Mouse (Mus musculus) C2C12 (cell line): Measurements from ENCODE around the gene Kifc1. TPM values are rescaled to one million over a fixed set of nuclear protein-coding genes. Genes with fewer than 3 reads are reported as not detected.
"Not testable (repeated sequence)": the region's sequence is repeated elsewhere in the genome, so short reads cannot be mapped to it uniquely, and the experiment has no call there.

ENCODE experiments used
- H3K27me3 ChIP-seq: one replicate; pipeline ENCODE4 v1.6.1; 2011; ENCODE audit not compliant: control insufficient read depth, insufficient read depth, insufficient read length
- H3K36me3 ChIP-seq: one replicate; pipeline ENCODE4 v1.6.1; 2011; ENCODE audit not compliant: control insufficient read depth, insufficient read depth
- H3K4me3 ChIP-seq: one replicate; pipeline ENCODE4 v1.5.1; 2011; ENCODE audit warnings: mild to moderate bottlenecking, control low read depth; ENCODE audit not compliant: poor library complexity, insufficient read depth, severe bottlenecking
- H3K79me2 ChIP-seq: one replicate; pipeline ENCODE4 v1.6.1; 2011; ENCODE audit not compliant: control insufficient read depth, insufficient read depth
- H3K79me3 ChIP-seq: one replicate; pipeline ENCODE4 v1.6.1; 2011; ENCODE audit warnings: low read depth, control low read depth
- H3ac ChIP-seq: one replicate; pipeline ENCODE3; 2011; ENCODE audit warnings: low read depth; ENCODE audit not compliant: control insufficient read depth, insufficient read length
- CEBPB ChIP-seq: IDR thresholded peaks from one replicate; pipeline ENCODE4 v1.6.1; 2011; ENCODE audit warnings: low read depth, mild to moderate bottlenecking, control low read depth, moderate library complexity
- CTCF ChIP-seq: IDR thresholded peaks from one replicate; pipeline ENCODE4 v1.5.1; 2011; ENCODE audit not compliant: control insufficient read depth, insufficient read depth, insufficient read length
- FOSL1 ChIP-seq: IDR thresholded peaks from one replicate; pipeline ENCODE4 v1.8.0; 2011; ENCODE audit warnings: mild to moderate bottlenecking, low read length; ENCODE audit not compliant: poor library complexity, insufficient read depth, severe bottlenecking
- MAX ChIP-seq: IDR thresholded peaks from one replicate; pipeline ENCODE4 v1.6.1; 2011; ENCODE audit warnings: mild to moderate bottlenecking, control low read depth
- MYOD1 ChIP-seq: IDR thresholded peaks from one replicate; pipeline ENCODE4 v1.6.1; 2011; ENCODE audit warnings: low read depth; ENCODE audit not compliant: control insufficient read depth, insufficient read length
- MYOG ChIP-seq: IDR thresholded peaks from one replicate; pipeline ENCODE4 v1.6.1; 2011; ENCODE audit not compliant: control insufficient read depth, insufficient read length; ENCODE audit errors: extremely low read depth
- USF1 ChIP-seq: IDR thresholded peaks from one replicate; pipeline ENCODE4 v1.6.1; 2011; ENCODE audit warnings: low read depth, mild to moderate bottlenecking, control low read depth, moderate library complexity
- polyA plus RNA-seq: library from polyadenylated mRNA; unstranded; fragments of >200 nt; fragmentation: generic; extraction: Trizol; gene quantifications from one replicate; pipeline ENCODE4 v1.2.1, GENCODE M21; 2012; ENCODE audit warnings: missing spikeins

Gene Kifc1
- polyA plus RNA-seq, 1 experiment: 68.6 TPM

GRCm38 (mm10) chr17:33874411-33874810 lies 16.1 kb downstream of the Kifc1 start:
- no peak overlapping the region for H3K4me3 ChIP-seq
- no peak overlapping the region for H3ac ChIP-seq
- no peaks in the 10 kb centered on the region for H3K79me3 ChIP-seq
- TF ChIP-seq FOSL1 (no peak), MAX (no peak), CEBPB (no peak), MYOG (no peak)
- H3K27me3 ChIP-seq: no peaks in the 10 kb centered on the region
- no peaks in the 10 kb centered on the region for H3K79me2 ChIP-seq
- H3K36me3 ChIP-seq: peaks cover 25% of the 10 kb centered on the region

GRCm38 (mm10) chr17:33873537-33873936 lies 16.9 kb downstream of the Kifc1 start, which contains the start of gene Gm7029:
Gene Gm7029 (plus strand): TSS chr17:33873837.
- H3K4me3 ChIP-seq, H3K79me3 ChIP-seq, H3K79me2 ChIP-seq, H3K27me3 ChIP-seq, H3ac ChIP-seq: not testable (repeated sequence)
- peaks cover 22% of the 10 kb centered on the region for H3K36me3 ChIP-seq

GRCm38 (mm10) chr17:33865330-33866030 lies 25.0 kb downstream of the Kifc1 start:
- H3K27me3 ChIP-seq: no peaks in the 10 kb centered on the region
- no peak overlapping the region for H3K4me3 ChIP-seq
- no peaks in the 10 kb centered on the region for H3K36me3 ChIP-seq
- H3ac ChIP-seq: no peak overlapping the region
- no peaks in the 10 kb centered on the region for H3K79me3 ChIP-seq
- H3K79me2 ChIP-seq: no peaks in the 10 kb centered on the region
- TF ChIP-seq MYOG: no peak
- no peak for TF ChIP-seq CEBPB
- no peak for TF ChIP-seq MYOD1
- TF ChIP-seq CTCF: peak; percentile 30
- TF ChIP-seq MAX: no peak
- no peak for TF ChIP-seq FOSL1

- Histone ChIP-seq H3K36me3 (no peaks in the 10 kb centered on the region), H3K79me2 (no peaks in the 10 kb centered on the region), H3ac (no peak overlapping the region), H3K27me3 (no peaks in the 10 kb centered on the region), H3K79me3 (no peaks in the 10 kb centered on the region), H3K4me3 (no peak overlapping the region)
- TF ChIP-seq MAX (no peak), CTCF (no peak), USF1 (no peak), CEBPB (no peak), FOSL1 (no peak), MYOG (no peak), MYOD1 (no peak)
Measured at GRCm38 (mm10) chr17:33857816-33858215, 32.6 kb downstream of the Kifc1 start.

DNA sequence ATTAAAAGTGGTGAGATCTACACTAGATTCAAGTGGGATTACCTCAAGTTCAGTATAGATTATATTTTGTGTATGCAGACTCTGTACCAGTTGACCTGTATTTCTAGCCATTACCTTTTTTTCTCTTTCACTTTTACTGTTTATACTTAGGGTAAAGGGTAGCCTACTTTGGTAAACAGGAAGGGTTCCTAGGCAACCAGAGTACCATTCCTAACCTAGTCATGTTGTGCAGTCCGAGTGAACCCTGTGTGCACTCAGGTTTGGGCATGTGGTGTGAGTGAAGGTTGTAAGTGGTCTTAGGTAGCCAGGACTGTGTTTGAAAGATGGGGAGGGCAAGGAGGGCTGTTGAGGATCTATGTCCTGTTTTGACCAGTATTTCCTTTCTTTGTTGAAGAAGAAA lies 39.1 kb downstream of the Kifc1 start:
- no peaks in the 10 kb centered on the region for H3K79me2 ChIP-seq
- no peak overlapping the region for H3ac ChIP-seq
- H3K36me3 ChIP-seq: no peaks in the 10 kb centered on the region
- TF ChIP-seq FOSL1 (no peak), MYOG (no peak), CEBPB (no peak), MYOD1 (no peak), USF1 (no peak), CTCF (no peak), MAX (no peak)
- no peaks in the 10 kb centered on the region for H3K79me3 ChIP-seq
- H3K27me3 ChIP-seq: no peaks in the 10 kb centered on the region
- no peak overlapping the region for H3K4me3 ChIP-seq

- Histone ChIP-seq H3K36me3 (no peaks in the 10 kb centered on the region), H3K79me3 (no peaks in the 10 kb centered on the region), H3K79me2 (peaks cover 10% of the 10 kb centered on the region), H3K4me3 (no peak overlapping the region), H3K27me3 (no peaks in the 10 kb centered on the region), H3ac (no peak overlapping the region)
- TF ChIP-seq CTCF (no peak), MYOG (no peak), CEBPB (no peak), MYOD1 (no peak), USF1 (no peak), FOSL1 (no peak)
Measured at GRCm38 (mm10) chr17:33848139-33848538, 42.3 kb downstream of the Kifc1 start.
